Comparison of ENCODE assay signal across 8 mouse cellular contexts in genomic region chr1:192822652-192823525, GRCm38 (mm10). TPM values are rescaled to one million over a fixed set of nuclear protein-coding genes. Genes with fewer than 3 reads are reported as not detected.
A peak's percentile ranks its signal among the peaks of the same experiment; 100 is the strongest.
DNase-seq lines count a peak whose midpoint lies in the region; ATAC-seq and TF ChIP-seq lines count a peak whose summit lies in the region.

No protein-coding gene starts in this region.

- ATAC-seq in hindbrain, embryonic 15.5 days (ENCODE audit: low FRiP score, low read depth) = peak; percentile 80
- ATAC-seq in stomach, postnatal 0 days (ENCODE audit: low FRiP score, low TSS enrichment) = peak; percentile 55

- no peak overlapping the region for H3K4me3 ChIP-seq in hindbrain, embryonic 15.5 days
- H3K4me3 ChIP-seq in stomach, postnatal 0 days (ENCODE audit: low read depth, low read length) = no peak overlapping the region

- no peak overlapping the region for H3K9ac ChIP-seq in hindbrain, embryonic 15.5 days
- H3K9ac ChIP-seq in stomach, postnatal 0 days (ENCODE audit: low read length) = no peak overlapping the region

- TF ChIP-seq CTCF in stomach, postnatal 0 days (IDR thresholded peaks at IDR 0.05; ENCODE audit: low read depth) = no peak

- peak overlapping the region; percentile 69 for H3K27ac ChIP-seq in hindbrain, embryonic 15.5 days (replicated peaks)
- peak overlapping the region; percentile 81 for H3K27ac ChIP-seq in stomach, postnatal 0 days (replicated peaks)

- H3K4me1 ChIP-seq in hindbrain, embryonic 15.5 days (replicated peaks) = peaks cover 14% of the 10 kb centered on the region
- no peaks in the 10 kb centered on the region; the same call in 1 of the 2 replicates for H3K4me1 ChIP-seq in stomach, postnatal 0 days (replicated peaks; ENCODE audit: control insufficient read depth, insufficient read depth)

- no peak overlapping the region for H3K4me2 ChIP-seq in hindbrain, embryonic 15.5 days
- no peak overlapping the region for H3K4me2 ChIP-seq in stomach, postnatal 0 days (replicated peaks; ENCODE audit: low read depth)

- DNase-seq in Muller cell, postnatal 12 days (ENCODE audit: inconsistent ontology term) = peak; percentile 68
- DNase-seq in cerebellum, postnatal 10 days = peak; percentile 62 to 72
- peak; percentile 31 for DNase-seq in gastrocnemius, postnatal 10 days
- peak; percentile 35 for DNase-seq in lung, postnatal 25 days (ENCODE audit: low spot score)
- no peak for DNase-seq in stomach, postnatal 0 days (ENCODE audit: low spot score)
- no peak for DNase-seq in c-Kit-positive CD71-positive TER-119-positive erythroid progenitor cells, embryonic 14.5 days (ENCODE audit: low spot score)
- DNase-seq in right cerebral cortex, adult 2 months (ENCODE audit: low spot score in 2 of 2) = no peak

- WGBS in hindbrain, embryonic 15.5 days = 15% methylated on average over 13 of the region's 13 CpGs
- 17% methylated on average over 13 of the region's 13 CpGs for WGBS in stomach, postnatal 0 days

- no peaks in the 10 kb centered on the region for H3K9me3 ChIP-seq in hindbrain, embryonic 15.5 days
- no peaks in the 10 kb centered on the region for H3K9me3 ChIP-seq in stomach, postnatal 0 days (ENCODE audit: control insufficient read depth, low read length)

- no peaks in the 10 kb centered on the region for H3K36me3 ChIP-seq in hindbrain, embryonic 15.5 days
- no peaks in the 10 kb centered on the region for H3K36me3 ChIP-seq in stomach, postnatal 0 days (ENCODE audit: control insufficient read depth, insufficient read depth, low read length)

- TF ChIP-seq EP300 in stomach, postnatal 0 days (optimal IDR thresholded peaks at IDR 0.05) = no peak

- H3K27me3 ChIP-seq in hindbrain, embryonic 15.5 days = no peaks in the 10 kb centered on the region
- 0 out of 2 replicates have a peak, but pooled peaks cover 2% of the 10 kb centered on the region for H3K27me3 ChIP-seq in stomach, postnatal 0 days (ENCODE audit: control insufficient read depth, insufficient read depth, low read length)

RNA-seq across cellular contexts. Expression of gene Sertad4, which starts 32.7 kb away (rescaled TPM):
- 10 to 100 TPM; 11.4 to 17.5 TPM for total RNA-seq in gastrocnemius, postnatal 10 days (2021)
- 19.4 and 20.6 TPM in 2 replicates for polyA plus RNA-seq in hindbrain, embryonic 15.5 days (2015; fragmentation: Nextera tagmentation; extraction: Ambion mirVana)
- polyA plus RNA-seq in stomach, postnatal 0 days (2015; fragmentation: Nextera tagmentation; extraction: Ambion mirVana) = 5.7 and 6.6 TPM in 2 replicates

RNA-seq across cellular contexts. Expression of gene Hhat, which starts 51.9 kb away (rescaled TPM):
- total RNA-seq in gastrocnemius, postnatal 10 days (2021) = 1 to 10 TPM; 1.7 to 4.5 TPM
- polyA plus RNA-seq in hindbrain, embryonic 15.5 days (2015; fragmentation: Nextera tagmentation; extraction: Ambion mirVana) = 3.5 and 3.6 TPM in 2 replicates
- 3.1 and 3.6 TPM in 2 replicates for polyA plus RNA-seq in stomach, postnatal 0 days (2015; fragmentation: Nextera tagmentation; extraction: Ambion mirVana)

Comparison
In these comparisons a context has a peak if more than half of its experiments do, and no peak if none do; other contexts are left out.
1. DNase-seq: peak in Muller cell, postnatal 12 days (single experiment), cerebellum, postnatal 10 days (2 of 2), gastrocnemius, postnatal 10 days (single experiment) and lung, postnatal 25 days (single experiment); none in stomach, postnatal 0 days (single experiment), c-Kit-positive CD71-positive TER-119-positive erythroid progenitor cells, embryonic 14.5 days (single experiment) and right cerebral cortex, adult 2 months (0 of 2).